Comparison of ENCODE assay signal across 10 mouse cellular contexts in the genomic region with DNA sequence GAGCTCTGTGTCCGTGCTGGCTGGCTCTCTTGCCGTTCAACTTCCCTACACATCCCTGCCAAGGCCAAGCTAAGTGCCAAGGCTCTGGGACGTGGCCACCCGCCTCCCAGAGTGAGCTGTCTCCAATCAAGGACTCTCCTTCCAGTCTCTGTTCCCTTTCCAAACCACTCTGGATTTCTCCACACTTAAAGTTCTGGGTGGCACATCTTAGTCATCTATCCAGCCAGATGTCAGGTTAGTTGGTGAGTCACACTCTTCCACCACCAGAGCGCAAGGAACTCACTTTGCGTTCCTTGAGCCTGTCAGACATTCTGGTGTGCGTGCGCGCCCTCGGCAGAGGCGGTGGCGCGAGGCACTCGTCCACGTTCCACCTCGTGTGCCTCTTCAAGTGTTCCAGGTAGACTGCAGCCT. TPM values are rescaled to one million over a fixed set of nuclear protein-coding genes. Genes with fewer than 3 reads are reported as not detected.
DNase-seq lines count a peak whose midpoint lies in the region; ATAC-seq and TF ChIP-seq lines count a peak whose summit lies in the region.
"Had no signal": no experiment of that assay in that cellular context is flagged by ENCODE, and none has a peak within 500 bp of the region (broad histone marks: within the 10 kb centered on the region; RNA-seq: fewer than 3 reads in every experiment).

No protein-coding gene starts in this region.

- peaks cover 75% of the 10 kb centered on the region for H3K27me3 ChIP-seq in forebrain, embryonic 14.5 days (replicated peaks; ENCODE audit: control insufficient read depth, insufficient read depth, low read length)
- H3K27me3 ChIP-seq in kidney, embryonic 16.5 days (ENCODE audit: insufficient read depth, low read length) = peaks cover 94% of the 10 kb centered on the region

- 0% methylated on average over 16 of the region's 16 CpGs for WGBS in forebrain, embryonic 14.5 days
- under 1% methylated on average over 16 of the region's 16 CpGs for WGBS in kidney, embryonic 16.5 days

- ATAC-seq in forebrain, embryonic 14.5 days = no peak
- no peak for ATAC-seq in kidney, embryonic 16.5 days (ENCODE audit: low FRiP score, low TSS enrichment)

- intact Hi-C loops in left cerebral cortex, postnatal 25 days (cut with DNase I) = no loop called here

- no peak overlapping the region for H3K9ac ChIP-seq in forebrain, embryonic 14.5 days (ENCODE audit: low read length)
- H3K9ac ChIP-seq in kidney, embryonic 16.5 days (replicated peaks; ENCODE audit: low read length) = no peak overlapping the region
- H3K9ac ChIP-seq: liver, embryonic 13.5 days had no signal

- TF ChIP-seq CTCF in layer of hippocampus, adult 2 months (conservative IDR thresholded peaks at IDR 0.05) = no peak

- peak; percentile 44 for DNase-seq in right cerebral cortex, postnatal 25 days
- no peak for DNase-seq in right cerebral cortex, postnatal 4 days
- DNase-seq in forebrain, embryonic 14.5 days (ENCODE audit: low spot score) = no peak
- DNase-seq in left cerebral cortex, postnatal 25 days (ENCODE audit: low spot score in 2 of 2) = peak; percentile 27 to 79
- DNase-seq in layer of hippocampus, adult 2 months (ENCODE audit: low spot score in 2 of 2) = no peak
- DNase-seq in lung, adult 18-20 months = no peak
- DNase-seq in layer of hippocampus, adult 11-12 months (ENCODE audit: low spot score) = no peak
- DNase-seq: liver, embryonic 13.5 days had no signal

- H3K4me2 ChIP-seq in forebrain, embryonic 14.5 days (ENCODE audit: low read length) = peak overlapping the region; percentile 53
- H3K4me2 ChIP-seq in kidney, embryonic 16.5 days (replicated peaks; ENCODE audit: low read depth, low read length) = no peak overlapping the region
- H3K4me2 ChIP-seq: liver, embryonic 13.5 days had no signal

- H3K36me3 ChIP-seq in forebrain, embryonic 14.5 days (ENCODE audit: control insufficient read depth, insufficient read depth, low read length) = no peaks in the 10 kb centered on the region
- H3K36me3 ChIP-seq in kidney, embryonic 16.5 days (ENCODE audit: insufficient read depth, low read length) = no peaks in the 10 kb centered on the region
- H3K36me3 ChIP-seq: liver, embryonic 13.5 days had no signal

- peak overlapping the region; percentile 9 for H3K4me3 ChIP-seq in forebrain, embryonic 14.5 days (ENCODE audit: low read depth, low read length)
- H3K4me3 ChIP-seq in layer of hippocampus, adult 2 months = no peak overlapping the region
- no peak overlapping the region; the same call in 1 of the 2 replicates for H3K4me3 ChIP-seq in kidney, embryonic 16.5 days (ENCODE audit: low read length)
- H3K4me3 ChIP-seq: liver, embryonic 13.5 days had no signal

- H3K27ac ChIP-seq in forebrain, embryonic 14.5 days (ENCODE audit: low read depth, low read length) = no peak overlapping the region
- H3K27ac ChIP-seq in layer of hippocampus, adult 2 months = no peak overlapping the region
- H3K27ac ChIP-seq in kidney, embryonic 16.5 days (ENCODE audit: low read length) = no peak overlapping the region
- H3K27ac ChIP-seq: liver, embryonic 13.5 days had no signal

- no peaks in the 10 kb centered on the region for H3K9me3 ChIP-seq in forebrain, embryonic 14.5 days (replicated peaks; ENCODE audit: control insufficient read depth, low read length)
- H3K9me3 ChIP-seq in kidney, embryonic 16.5 days (ENCODE audit: low read length) = no peaks in the 10 kb centered on the region
- H3K9me3 ChIP-seq: liver, embryonic 13.5 days had no signal

- H3K4me1 ChIP-seq in forebrain, embryonic 14.5 days (ENCODE audit: control insufficient read depth, insufficient read depth, low read length) = peaks cover 12% of the 10 kb centered on the region; the same call in 1 of the 2 replicates
- H3K4me1 ChIP-seq in kidney, embryonic 16.5 days (ENCODE audit: insufficient read depth, low read length) = 0 out of 2 replicates have a peak, but pooled peaks cover 5% of the 10 kb centered on the region
- H3K4me1 ChIP-seq: liver, embryonic 13.5 days had no signal

RNA-seq across cellular contexts. Expression of a gene that starts 0.7 kb away (rescaled TPM):
- 5.4 and 5.9 TPM in 2 replicates for polyA plus RNA-seq in forebrain, embryonic 14.5 days (2014; fragmentation: Nextera tagmentation; extraction: Ambion mirVana)
- total RNA-seq in left cerebral cortex, postnatal 25 days (2021) = not detected
- not detected for total RNA-seq in layer of hippocampus, adult 2 months (2021)
- not detected in 2 replicates for polyA plus RNA-seq in kidney, embryonic 16.5 days (2015; fragmentation: Nextera tagmentation; extraction: Ambion mirVana)
- polyA plus RNA-seq: gonadal fat pad, adult 2 months had no signal

Comparison
In these comparisons a context has a peak if more than half of its experiments do, and no peak if none do; other contexts are left out.
1. DNase-seq: peak in right cerebral cortex, postnatal 25 days (single experiment) and left cerebral cortex, postnatal 25 days (2 of 2); none in right cerebral cortex, postnatal 4 days (single experiment), forebrain, embryonic 14.5 days (single experiment), layer of hippocampus, adult 2 months (0 of 2), lung, adult 18-20 months (0 of 2) and layer of hippocampus, adult 11-12 months (single experiment).